Mouse (Mus musculus) midbrain, embryonic 14.5 days (tissue): ENCODE measurements around the gene Fbxo44. TPM values are rescaled to one million over a fixed set of nuclear protein-coding genes. Genes with fewer than 3 reads are reported as not detected.

Experiments
- ATAC-seq: fragments of 200-750 bp; cut with Nextera tagmentation; 2 replicates; pipeline ENCODE4 v1.8.0; 2017; ENCODE audit warnings: moderate number of reproducible peaks, moderate library complexity; ENCODE audit not compliant: low FRiP score, low TSS enrichment
- DNase-seq: peaks from one replicate; pipeline ENCODE4 v3.0.0-alpha.2; 2015
- H3K27ac ChIP-seq: fragments of 300-500 bp; sonication (generic); replicated peaks from 2 replicates; pipeline ENCODE4 v1.5.1; 2014; ENCODE audit warnings: mild to moderate bottlenecking, low read depth, low read length, moderate library complexity
- H3K27me3 ChIP-seq: fragments of 300-500 bp; sonication (generic); 2 replicates; pipeline ENCODE4 v1.6.1; 2014; ENCODE audit warnings: low read length, control low read depth, mixed read lengths; ENCODE audit not compliant: control insufficient read depth, insufficient read depth
- H3K36me3 ChIP-seq: fragments of 300-500 bp; sonication (generic); 2 replicates; pipeline ENCODE4 v1.6.1; 2014; ENCODE audit warnings: low read length, control low read depth; ENCODE audit not compliant: control insufficient read depth, insufficient read depth
- H3K4me1 ChIP-seq: fragments of 300-500 bp; sonication (generic); 2 replicates; pipeline ENCODE4 v1.6.1; 2014; ENCODE audit warnings: mild to moderate bottlenecking, antibody characterized with exemption, low read length, control low read depth; ENCODE audit not compliant: control insufficient read depth, insufficient read depth
- H3K4me2 ChIP-seq: fragments of 300-500 bp; sonication (generic); 2 replicates; pipeline ENCODE4 v1.6.1; 2014; ENCODE audit warnings: mild to moderate bottlenecking, low read length, moderate library complexity
- H3K4me3 ChIP-seq: fragments of 300-500 bp; sonication (generic); replicated peaks from 2 replicates; pipeline ENCODE4 v1.5.1; 2014; ENCODE audit warnings: low read depth, low read length
- H3K9ac ChIP-seq: fragments of 300-500 bp; sonication (generic); replicated peaks from 2 replicates; pipeline ENCODE4 v1.6.1; 2014; ENCODE audit warnings: mild to moderate bottlenecking, low read length, moderate library complexity
- H3K9me3 ChIP-seq: fragments of 300-500 bp; sonication (generic); 2 replicates; pipeline ENCODE4 v1.6.1; 2016; ENCODE audit warnings: low read length, control low read depth, mixed read lengths; ENCODE audit not compliant: control insufficient read depth
- WGBS: fragments of 180-500 bp; shearing (Covaris S2); extraction: QIAGEN DNeasy Blood & Tissue Kit; methylation state at CpG from one replicate; pipeline ENCODE4 v1.1.7; 2014; 5-methylcytosine and 5-hydroxymethylcytosine counted together
- polyA plus RNA-seq: library from polyadenylated mRNA; unstranded; fragments of >200 nt; fragmentation: Nextera tagmentation; extraction: Ambion mirVana; gene quantifications from 2 replicates; pipeline ENCODE4 v1.2.1, GENCODE M21; 2014

The Fbxo44 gene
- polyA plus RNA-seq, 1 experiment from 2014 or later, result 102 TPM

- Histone ChIP-seq H3K4me1 (no peaks in the 10 kb centered on the region), H3K36me3 (peaks cover 68% of the 10 kb centered on the region), H3K4me2 (no peak overlapping the region), H3K9me3 (no peaks in the 10 kb centered on the region), H3K27ac (no peak overlapping the region), H3K9ac (no peak overlapping the region), H3K4me3 (no peak overlapping the region), H3K27me3 (no peaks in the 10 kb centered on the region)
- ATAC-seq, result no peak
- no peak for DNase-seq
- 76% methylated on average over 12 of the region's 12 CpGs for WGBS
Observed at GRCm38 (mm10) chr4:148149540-148149939, 10.7 kb downstream of the Fbxo44 start.

GRCm38 (mm10) chr4:148147714-148148113 is 12.6 kb downstream of the Fbxo44 start:
- H3K27ac ChIP-seq, result no peak overlapping the region
- ATAC-seq, result no peak
- H3K4me3 ChIP-seq, result no peak overlapping the region
- DNase-seq, result no peak
- no peaks in the 10 kb centered on the region for H3K9me3 ChIP-seq
- H3K27me3 ChIP-seq, result no peaks in the 10 kb centered on the region
- 86% methylated on average over 2 of the region's 2 CpGs for WGBS
- H3K9ac ChIP-seq, result no peak overlapping the region
- no peak overlapping the region for H3K4me2 ChIP-seq
- H3K36me3 ChIP-seq, result peaks cover 61% of the 10 kb centered on the region
- no peaks in the 10 kb centered on the region for H3K4me1 ChIP-seq

GRCm38 (mm10) chr4:148143721-148144120 is 16.6 kb downstream of the Fbxo44 start:
- Histone ChIP-seq H3K9ac (no peak overlapping the region), H3K27me3 (no peaks in the 10 kb centered on the region), H3K4me2 (no peak overlapping the region), H3K27ac (no peak overlapping the region), H3K36me3 (peaks cover 51% of the 10 kb centered on the region), H3K9me3 (no peaks in the 10 kb centered on the region), H3K4me1 (peaks cover 8% of the 10 kb centered on the region; the same call in 1 of the 2 replicates), H3K4me3 (no peak overlapping the region)
- DNase-seq, result no peak
- no peak for ATAC-seq
- 95% methylated on average over 5 of the region's 5 CpGs for WGBS

GRCm38 (mm10) chr4:148140098-148141011 is 19.9 kb downstream of the Fbxo44 start:
- Histone ChIP-seq H3K4me2 (peak overlapping the region; percentile 84), H3K4me3 (peak overlapping the region; percentile 67), H3K4me1 (peaks cover 14% of the 10 kb centered on the region), H3K27me3 (no peaks in the 10 kb centered on the region), H3K9me3 (no peaks in the 10 kb centered on the region), H3K9ac (peak overlapping the region; percentile 65), H3K36me3 (peaks cover 18% of the 10 kb centered on the region), H3K27ac (peak overlapping the region; percentile 88)
- DNase-seq (peak; percentile 96), ATAC-seq (peak; percentile 96)
- WGBS, result under 1% methylated on average over 65 of the region's 65 CpGs

GRCm38 (mm10) chr4:148139767-148140097 is 20.6 kb downstream of the Fbxo44 start:
- no peaks in the 10 kb centered on the region for H3K27me3 ChIP-seq
- H3K36me3 ChIP-seq, result peaks cover 14% of the 10 kb centered on the region
- peak overlapping the region; percentile 84 for H3K4me2 ChIP-seq
- no peak for DNase-seq
- peaks cover 14% of the 10 kb centered on the region for H3K4me1 ChIP-seq
- under 1% methylated on average over 12 of the region's 12 CpGs for WGBS
- ATAC-seq, result no peak
- peak overlapping the region; percentile 65 for H3K9ac ChIP-seq
- H3K9me3 ChIP-seq, result no peaks in the 10 kb centered on the region
- H3K27ac ChIP-seq, result peak overlapping the region; percentile 88
- H3K4me3 ChIP-seq, result peak overlapping the region; percentile 67

- Histone ChIP-seq H3K27ac (0 out of 2 replicates have a peak overlapping the region, but pooled peaks have one; percentile 20), H3K4me1 (peaks cover 15% of the 10 kb centered on the region), H3K4me2 (no peak overlapping the region), H3K36me3 (no peaks in the 10 kb centered on the region), H3K4me3 (no peak overlapping the region), H3K27me3 (no peaks in the 10 kb centered on the region), H3K9me3 (no peaks in the 10 kb centered on the region), H3K9ac (no peak overlapping the region)
- WGBS, result 60% methylated on average over 8 of the region's 8 CpGs
- ATAC-seq, result no peak
- DNase-seq, result no peak
Observed at GRCm38 (mm10) chr4:148137503-148137902, 22.8 kb downstream of the Fbxo44 start.

- WGBS, result 85% methylated on average over 8 of the region's 8 CpGs
- DNase-seq (no peak), ATAC-seq (no peak)
- no peaks in the 10 kb centered on the region for H3K36me3 ChIP-seq
- no peaks in the 10 kb centered on the region for H3K27me3 ChIP-seq
- peaks cover 27% of the 10 kb centered on the region for H3K4me1 ChIP-seq
- no peak overlapping the region for H3K4me3 ChIP-seq
- H3K9ac ChIP-seq, result no peak overlapping the region
- H3K27ac ChIP-seq, result no peak overlapping the region
- no peaks in the 10 kb centered on the region for H3K9me3 ChIP-seq
- no peak overlapping the region for H3K4me2 ChIP-seq
Observed at GRCm38 (mm10) chr4:148134988-148135387, 25.3 kb downstream of the Fbxo44 start.

- Histone ChIP-seq H3K27ac (peak overlapping the region; percentile 99), H3K4me3 (peak overlapping the region; percentile 78), H3K27me3 (no peaks in the 10 kb centered on the region), H3K9me3 (no peaks in the 10 kb centered on the region), H3K4me1 (peaks cover 44% of the 10 kb centered on the region), H3K4me2 (peak overlapping the region; percentile 67), H3K9ac (peak overlapping the region; percentile 98), H3K36me3 (no peaks in the 10 kb centered on the region)
- ATAC-seq (peak; percentile 52), DNase-seq (peak; percentile 68)
- under 1% methylated on average over 21 of the region's 21 CpGs for WGBS
Observed at GRCm38 (mm10) chr4:148131497-148132081, 28.7 kb downstream of the Fbxo44 start.
